Mouse (Mus musculus) adrenal gland, adult 2 months (tissue): Measurements from ENCODE around the gene Prkab2. TPM values are rescaled to one million over a fixed set of nuclear protein-coding genes. Genes with fewer than 3 reads are reported as not detected.

Source experiments
- DNase-seq: peaks from one replicate; pipeline ENCODE4 v3.0.0; 2021
- microRNA-seq, 2 experiments: library from miRNA; unstranded; fragments of <30 nt; microRNA quantifications; one replicate each; pipeline ENCODE4 v1.2.0; 2021
- polyA plus RNA-seq: library from polyadenylated mRNA; depleted of rRNA; stranded (reverse); fragments of >200 nt; gene quantifications from 2 replicates; pipeline ENCODE4 v1.2.3, GENCODE M21; 2012; rRNA removed
- total RNA-seq, 2 experiments: library from RNA; stranded (reverse); gene quantifications; 2 replicates each; pipeline ENCODE4 v1.2.3; 2021

Prkab2 gene
- total and polyA plus RNA-seq, 3 experiments = 3.9 to 9.6 (median 8.3) TPM

DNA sequence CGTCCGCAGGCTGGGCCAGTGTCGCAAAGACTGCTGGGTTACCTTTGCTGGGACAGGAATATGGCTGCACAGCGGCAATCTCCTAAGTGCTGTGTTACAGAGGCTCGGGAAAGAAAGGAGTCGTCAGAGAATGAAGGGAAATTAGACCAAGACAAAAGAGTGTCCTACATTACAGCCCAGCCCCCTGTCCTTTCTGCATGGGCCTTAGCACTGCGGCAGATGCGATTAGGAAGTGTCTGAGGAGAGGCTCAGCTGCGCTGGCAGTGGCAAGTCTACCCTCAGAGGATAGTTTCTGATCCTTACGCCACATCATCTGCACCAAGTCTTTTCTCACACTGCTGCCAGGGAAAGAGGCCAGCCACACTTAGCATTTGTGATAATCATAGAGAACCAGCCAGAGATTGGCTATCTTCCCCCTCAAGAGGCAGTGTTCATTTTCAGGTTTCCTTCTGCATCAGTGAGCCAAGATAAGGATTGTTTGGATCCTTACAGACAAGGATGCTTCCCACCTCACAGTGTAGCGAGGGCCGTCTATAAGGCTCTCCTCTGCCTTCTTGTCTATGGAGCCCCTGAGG lies 33.5 kb downstream of the Prkab2 start:
- DNase-seq = no peak

DNA sequence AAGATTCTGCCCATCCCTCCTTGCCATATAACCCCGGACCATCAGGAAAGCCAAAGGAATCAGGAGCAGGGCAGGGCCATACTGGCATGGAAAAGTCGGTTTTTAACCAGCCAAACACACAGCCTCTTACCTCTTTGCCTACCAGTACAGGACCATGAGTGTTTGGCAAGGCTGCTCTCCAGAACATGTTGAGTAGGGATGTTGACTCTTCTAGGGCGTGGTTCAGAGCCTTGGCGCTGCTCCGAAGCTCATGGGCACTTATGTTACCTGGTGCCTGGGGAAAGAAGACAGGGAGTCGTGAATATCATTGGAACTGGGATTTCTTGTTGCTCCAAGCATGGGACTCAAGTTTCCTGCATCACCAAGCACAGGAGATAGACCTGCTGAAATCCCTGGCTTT lies 35.8 kb downstream of the Prkab2 start:
- DNase-seq = no peak

DNA sequence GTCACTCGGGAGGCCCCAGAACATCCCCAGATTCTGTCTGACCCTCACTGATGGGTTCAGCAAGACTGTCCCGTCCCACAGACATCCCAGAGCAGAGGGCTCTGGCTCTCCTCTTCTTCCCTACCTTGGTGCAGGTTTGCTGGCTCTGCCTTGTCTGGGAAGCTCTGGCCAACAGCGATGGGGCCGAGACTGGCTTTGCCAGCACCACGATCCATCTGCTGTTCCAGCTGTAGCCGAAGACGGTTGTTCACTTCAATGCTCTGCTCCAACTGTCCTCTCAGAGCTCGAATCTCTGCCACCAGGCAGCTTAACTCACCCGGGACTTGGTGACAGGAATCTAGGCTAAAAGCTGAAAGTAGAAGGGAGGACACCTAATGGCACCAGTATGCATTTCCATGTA lies 38.9 kb downstream of the Prkab2 start:
- DNase-seq = no peak

- DNase-seq = no peak
These were observed 39.3 kb downstream of the Prkab2 start for GRCm38 (mm10) chr3:97697291-97697690.

DNA sequence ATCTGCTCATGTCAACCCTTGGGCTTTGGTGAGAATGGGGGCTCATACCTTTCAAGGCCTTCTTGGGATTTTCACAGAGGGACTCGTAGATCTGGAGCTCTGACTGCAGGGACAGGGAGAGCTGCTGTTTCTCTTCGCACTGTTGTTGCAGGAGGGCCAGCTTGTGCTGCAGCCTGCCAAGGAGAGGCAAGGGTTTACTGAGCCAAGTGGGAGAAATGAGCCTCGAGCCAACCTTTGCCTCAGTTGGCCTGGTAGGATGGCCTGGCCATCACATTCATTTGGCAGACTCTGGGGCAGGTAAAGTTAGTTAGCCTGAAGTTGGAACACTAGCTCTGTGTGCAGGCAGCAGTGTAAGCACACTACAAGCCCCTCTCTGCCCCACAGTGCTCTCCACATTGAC lies 41.1 kb downstream of the Prkab2 start:
- peak; percentile 20 for DNase-seq

- no peak for DNase-seq
These were observed 43.2 kb downstream of the Prkab2 start for GRCm38 (mm10) chr3:97701198-97701597.

DNA sequence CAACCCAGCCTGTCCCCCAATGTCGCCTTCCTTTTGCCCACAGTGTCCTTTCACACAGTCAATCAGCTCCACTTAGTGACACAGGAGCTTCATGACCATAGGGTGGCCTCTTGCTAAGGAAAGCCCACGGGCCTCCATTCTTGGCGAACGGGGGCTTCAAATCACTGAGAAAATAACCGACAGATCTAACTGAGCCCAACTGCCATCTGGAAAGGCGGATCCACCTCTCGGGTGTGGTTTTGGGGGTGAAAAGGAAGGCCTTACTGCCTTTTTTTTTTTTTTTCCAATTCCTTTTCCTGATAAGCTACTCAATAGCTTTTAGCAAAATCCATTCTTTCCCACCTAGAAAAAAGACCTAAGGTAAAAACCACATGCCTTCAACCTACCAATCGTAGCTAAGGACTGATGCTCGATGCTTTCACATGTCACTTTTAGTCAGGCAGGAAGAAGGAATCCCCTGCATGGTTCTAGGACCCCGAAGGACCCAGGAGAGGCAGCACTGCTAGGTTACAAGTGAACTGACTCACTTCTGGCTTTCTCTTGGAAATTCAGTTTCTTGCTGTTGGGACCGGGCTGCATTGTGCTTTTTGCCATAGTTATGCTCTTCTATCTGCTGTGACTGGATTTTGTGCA lies 44.6 kb downstream of the Prkab2 start:
- DNase-seq = no peak

- no peak for DNase-seq
These were observed 47.5 kb downstream of the Prkab2 start for GRCm38 (mm10) chr3:97705508-97705907.

- no peak for DNase-seq
These were observed 48.6 kb downstream of the Prkab2 start for GRCm38 (mm10) chr3:97706561-97706960.

GRCm38 (mm10) chr3:97710134-97710533 lies 52.1 kb downstream of the Prkab2 start:
- DNase-seq = no peak

GRCm38 (mm10) chr3:97710881-97711280 lies 52.9 kb downstream of the Prkab2 start:
- no peak for DNase-seq

DNA sequence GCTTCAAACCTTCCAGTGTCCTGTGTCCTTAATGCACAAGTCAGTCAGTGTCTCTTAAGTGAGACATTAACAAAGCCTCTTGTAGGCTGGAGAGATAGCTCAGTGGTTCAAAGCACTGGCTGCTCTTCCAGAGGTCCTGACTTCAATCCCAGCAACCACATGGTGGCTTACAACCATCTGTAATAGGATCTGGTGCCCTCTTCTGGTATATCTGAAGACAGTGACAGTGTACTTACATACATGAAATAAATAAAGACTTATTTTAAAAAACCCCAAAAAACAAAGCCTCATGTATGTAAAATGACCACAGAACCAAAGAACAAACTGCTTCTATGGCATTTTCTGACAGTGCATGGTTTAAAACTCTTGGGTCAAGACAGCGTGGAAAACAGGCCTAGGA lies 57.9 kb downstream of the Prkab2 start:
- DNase-seq = no peak

- no peak for DNase-seq
These were observed 61.1 kb downstream of the Prkab2 start for GRCm38 (mm10) chr3:97719116-97719515.

Small RNA genes lying within 50 kb of the gene (microRNA-seq; reads per million reads assigned to microRNA genes)
- 0 reads per million in 2 experiments for gene Mir7225

Other genes with a start within 250 kb of the Prkab2 start
- gene Olfr1402, start 236.2 kb upstream of the Prkab2 start, total RNA-seq = not detected
- not detected in 2 replicates for gene Olfr1402, start 236.2 kb upstream of the Prkab2 start, polyA plus RNA-seq
- gene Chd1l, start 48.0 kb upstream of the Prkab2 start, total RNA-seq = 10 to 100 TPM; 13.6 to 14.6 TPM
- gene Chd1l, start 48.0 kb upstream of the Prkab2 start, polyA plus RNA-seq = 1.7 and 1.9 TPM in 2 replicates
- gene Fmo5, start 29.4 kb upstream of the Prkab2 start, total RNA-seq = 10 to 100 TPM; 13.8 to 14.7 TPM
- gene Fmo5, start 29.4 kb upstream of the Prkab2 start, polyA plus RNA-seq = 1.8 and 3.0 TPM in 2 replicates
- gene Gm17651, start 16.5 kb downstream of the Prkab2 start, total RNA-seq = not detected
- gene Gm17651, start 16.5 kb downstream of the Prkab2 start, polyA plus RNA-seq = not detected in 2 replicates
- gene Pde4dip, start 230.5 kb downstream of the Prkab2 start, total RNA-seq = 10 to 100 TPM; 24.6 to 39.7 TPM
- 13.1 and 17.7 TPM in 2 replicates for gene Pde4dip, start 230.5 kb downstream of the Prkab2 start, polyA plus RNA-seq
- 100 to 1,000 TPM in 1 of 2 experiments, 10 to 100 TPM in 1; 98.8 to 160 TPM for gene Sec22b, start 243.0 kb downstream of the Prkab2 start, total RNA-seq
- 15.5 and 21.4 TPM in 2 replicates for gene Sec22b, start 243.0 kb downstream of the Prkab2 start, polyA plus RNA-seq